Mouse (Mus musculus): ENCODE data around the gene Fam227b. TPM values are rescaled to one million over a fixed set of nuclear protein-coding genes. Genes with fewer than 3 reads are reported as not detected.

The Fam227b gene
- not detected for polyA plus RNA-seq (2015; fragmentation: Illumina TruSeq; extraction: RNeasy Lipid Tissue Mini Kit (QIAGEN cat#74804); ENCODE audit: insufficient read depth, low read depth, low replicate concordance)

DNA sequence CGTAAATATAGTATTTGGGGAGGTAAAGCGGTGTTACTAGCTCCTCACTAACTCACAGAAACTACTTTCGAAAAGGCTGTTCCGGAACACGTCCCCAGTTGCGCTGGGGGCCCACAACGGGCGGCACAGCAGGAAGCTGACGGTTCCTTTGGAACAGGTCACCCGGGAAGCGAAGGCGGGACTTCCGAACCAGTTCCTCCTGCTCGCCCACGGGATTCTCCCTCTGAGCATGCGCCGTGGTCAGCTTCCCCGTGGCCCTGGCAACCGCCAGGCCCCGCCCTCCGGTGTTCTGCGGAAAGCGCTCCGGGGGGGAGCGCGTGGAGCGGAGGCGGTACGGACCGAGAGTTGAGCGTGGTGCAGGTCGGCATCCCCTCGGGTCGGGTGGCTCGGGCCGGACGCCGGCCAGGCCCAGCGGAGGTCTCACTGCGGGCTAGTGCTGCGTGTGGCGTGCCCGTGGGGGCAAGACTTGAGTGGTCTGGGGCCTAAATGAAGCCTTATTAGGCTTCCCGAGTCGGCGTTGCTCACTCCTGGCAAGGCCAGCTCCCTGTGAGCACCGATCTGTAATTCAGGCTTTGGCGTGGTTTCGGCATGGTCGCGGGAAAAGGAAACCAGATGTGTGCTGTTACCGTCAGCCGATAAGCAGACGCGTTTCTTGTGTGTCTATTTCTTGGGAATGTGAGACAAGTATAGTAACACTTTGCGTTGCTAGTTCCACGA lies at the start of gene Fam227b, which contains the start of gene Dtwd1:
TSS of gene Fam227b (minus strand) at position 150 of the 717 bp plus-strand sequence.
TSS of gene Dtwd1 (plus strand) at position 287 of the 717 bp plus-strand sequence.

DNA sequence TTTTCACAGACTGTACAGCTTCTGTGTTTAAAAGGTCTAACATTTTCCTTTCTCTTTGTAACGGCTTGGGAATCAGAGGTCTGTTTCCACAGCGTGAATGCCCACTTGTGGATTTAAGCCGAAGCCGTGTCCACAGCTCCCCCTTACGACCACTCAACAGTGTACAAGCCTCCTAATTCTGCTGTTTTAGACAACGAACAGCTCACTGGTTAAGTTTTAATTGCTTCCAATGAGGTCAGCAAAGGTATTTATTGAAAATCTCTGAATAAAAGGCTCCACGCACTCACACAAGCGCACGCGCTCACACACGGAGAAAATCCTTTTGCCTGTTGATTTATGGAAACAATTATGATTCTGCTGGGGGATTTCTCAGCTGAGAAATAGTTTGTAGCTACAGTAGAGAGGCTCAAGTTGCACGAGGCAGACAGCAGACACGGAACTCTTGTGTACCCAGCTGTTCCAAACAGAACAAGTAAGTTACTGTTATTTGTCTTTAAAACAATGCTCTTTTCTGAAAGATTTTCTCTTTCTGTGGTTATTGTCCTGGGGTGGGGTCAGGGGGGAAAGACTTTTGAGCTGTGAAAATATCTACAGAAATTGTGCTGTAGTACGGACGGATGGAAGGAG lies 117.3 kb downstream of the Fam227b start, which contains the start of gene Fgf7:
TSS of gene Fgf7 (plus strand) at position 280 of the 627 bp plus-strand sequence.

Other genes with a start within 250 kb of the Fam227b start
- 1.7 TPM for gene Fgf7, start 117.3 kb downstream of the Fam227b start, polyA plus RNA-seq (2015; fragmentation: Illumina TruSeq; extraction: RNeasy Lipid Tissue Mini Kit (QIAGEN cat#74804); ENCODE audit: insufficient read depth, low read depth, low replicate concordance)
- gene Dtwd1, start 137 bp upstream of the Fam227b start, polyA plus RNA-seq (2015; fragmentation: Illumina TruSeq; extraction: RNeasy Lipid Tissue Mini Kit (QIAGEN cat#74804); ENCODE audit: insufficient read depth, low read depth, low replicate concordance) = 2.3 TPM
- not detected for gene Gm17555, start 63.1 kb upstream of the Fam227b start, polyA plus RNA-seq (2015; fragmentation: Illumina TruSeq; extraction: RNeasy Lipid Tissue Mini Kit (QIAGEN cat#74804); ENCODE audit: insufficient read depth, low read depth, low replicate concordance)

Data from pancreas, adult 10 weeks (tissue).